Mouse (Mus musculus) neural tube, embryonic 11.5 days (tissue): Measurements from ENCODE around the gene Mlec. TPM values are rescaled to one million over a fixed set of nuclear protein-coding genes. Genes with fewer than 3 reads are reported as not detected.

Source experiments
- polyA plus RNA-seq: library from polyadenylated mRNA; unstranded; fragments of >200 nt; fragmentation: Nextera tagmentation; extraction: Ambion mirVana; gene quantifications from 2 replicates; pipeline ENCODE4 v1.2.1, GENCODE M21; 2014

Mlec gene
- polyA plus RNA-seq, 1 experiment from 2014 or later: 56.9 TPM

Other genes with a start within 250 kb of the Mlec start
- gene Oasl1, start 234.9 kb downstream of the Mlec start, polyA plus RNA-seq: 0.20 TPM in 1 of 2 replicates, not detected in the other
- gene 2210016L21Rik, start 216.0 kb downstream of the Mlec start, polyA plus RNA-seq: 47.2 and 48.8 TPM in 2 replicates
- not detected in 2 replicates for gene Hnf1a, start 187.1 kb downstream of the Mlec start, polyA plus RNA-seq
- gene Sppl3, start 147.0 kb downstream of the Mlec start, polyA plus RNA-seq: 43.6 and 45.1 TPM in 2 replicates
- gene Gm10401, start 59.9 kb downstream of the Mlec start, polyA plus RNA-seq: 27.2 and 29.5 TPM in 2 replicates
- gene Acads, start 38.8 kb downstream of the Mlec start, polyA plus RNA-seq: 27.7 and 31.3 TPM in 2 replicates
- 67.7 and 73.4 TPM in 2 replicates for gene Unc119b, start 23.2 kb downstream of the Mlec start, polyA plus RNA-seq
- 11.4 and 12.3 TPM in 2 replicates for gene Cabp1, start 36.2 kb upstream of the Mlec start, polyA plus RNA-seq
- 121 and 122 TPM in 2 replicates for gene Pop5, start 77.7 kb upstream of the Mlec start, polyA plus RNA-seq
- gene Rnf10, start 114.7 kb upstream of the Mlec start, polyA plus RNA-seq: 106 and 119 TPM in 2 replicates
- gene Coq5, start 121.5 kb upstream of the Mlec start, polyA plus RNA-seq: 58.5 and 61.0 TPM in 2 replicates
- gene Dynll1, start 142.8 kb upstream of the Mlec start, polyA plus RNA-seq: 1,631 and 1,672 TPM in 2 replicates
- gene Srsf9, start 169.0 kb upstream of the Mlec start, polyA plus RNA-seq: 327 and 330 TPM in 2 replicates
- gene Gatc, start 183.0 kb upstream of the Mlec start, polyA plus RNA-seq: 40.4 and 42.3 TPM in 2 replicates
- gene Triap1, start 183.0 kb upstream of the Mlec start, polyA plus RNA-seq: 55.6 and 60.2 TPM in 2 replicates
- 799 and 803 TPM in 2 replicates for gene Cox6a1, start 190.8 kb upstream of the Mlec start, polyA plus RNA-seq